Mouse (Mus musculus) urinary bladder, postnatal 10 days (tissue): ENCODE results near the gene Gm49450.

Experiments used
- DNase-seq: peaks from one replicate; pipeline ENCODE4 v3.0.0; 2022; ENCODE audit warnings: low spot score

The Gm49450 gene

GRCm38 (mm10) chr15:98953401-98954356, at the start of gene Gm49450, which contains the start of gene Tuba1a:
Gene Gm49450 (minus strand): TSS chr15:98953551.
Gene Tuba1a (minus strand): TSS chr15:98953703.
- peak; percentile 47 for DNase-seq

GRCm38 (mm10) chr15:99001451-99001931, 48.1 kb upstream of the Gm49450 start:
- no peak for DNase-seq

- no peak for DNase-seq
Observed at GRCm38 (mm10) chr15:99000535-99001283, 47.4 kb upstream of the Gm49450 start.

GRCm38 (mm10) chr15:98998775-98999157, 45.4 kb upstream of the Gm49450 start:
- DNase-seq, result no peak

- DNase-seq, result no peak
Observed at GRCm38 (mm10) chr15:98997938-98998774, 44.8 kb upstream of the Gm49450 start.

GRCm38 (mm10) chr15:98996840-98997239, 43.5 kb upstream of the Gm49450 start:
- DNase-seq, result no peak

- no peak for DNase-seq
Observed at GRCm38 (mm10) chr15:98994957-98995520, 41.7 kb upstream of the Gm49450 start.

- DNase-seq, result peak; percentile 60
Observed at GRCm38 (mm10) chr15:98993865-98994264, 40.5 kb upstream of the Gm49450 start.

- peak; percentile 92 for DNase-seq
Observed at GRCm38 (mm10) chr15:98993093-98993793, 39.9 kb upstream of the Gm49450 start.

GRCm38 (mm10) chr15:98992086-98992912, 38.9 kb upstream of the Gm49450 start:
- DNase-seq, result no peak

- no peak for DNase-seq
Observed at GRCm38 (mm10) chr15:98991540-98992050, 38.2 kb upstream of the Gm49450 start.

- no peak for DNase-seq
Observed at GRCm38 (mm10) chr15:98990669-98991539, 37.6 kb upstream of the Gm49450 start.

- DNase-seq, result no peak
Observed at GRCm38 (mm10) chr15:98989701-98990430, 36.5 kb upstream of the Gm49450 start.

- DNase-seq, result no peak
Observed at GRCm38 (mm10) chr15:98988787-98989186, 35.4 kb upstream of the Gm49450 start.

GRCm38 (mm10) chr15:98987661-98988181, 34.4 kb upstream of the Gm49450 start:
- no peak for DNase-seq

GRCm38 (mm10) chr15:98987077-98987630, 33.8 kb upstream of the Gm49450 start:
- no peak for DNase-seq

- DNase-seq, result no peak
Observed at GRCm38 (mm10) chr15:98985982-98986715, 32.8 kb upstream of the Gm49450 start.
